Mouse (Mus musculus) hindlimb bud, embryonic 11.5 days (tissue): ENCODE results near the gene Slc27a3.
"Not testable (repeated sequence)": the region's sequence is repeated elsewhere in the genome, so short reads cannot be mapped to it uniquely, and the experiment has no call there.

Source experiments
- DNase-seq: peaks from one replicate; pipeline ENCODE4 v3.0.0-alpha.2; 2012; ENCODE audit warnings: low read depth, low spot score; ENCODE audit errors: extremely low spot score

The Slc27a3 gene

DNA sequence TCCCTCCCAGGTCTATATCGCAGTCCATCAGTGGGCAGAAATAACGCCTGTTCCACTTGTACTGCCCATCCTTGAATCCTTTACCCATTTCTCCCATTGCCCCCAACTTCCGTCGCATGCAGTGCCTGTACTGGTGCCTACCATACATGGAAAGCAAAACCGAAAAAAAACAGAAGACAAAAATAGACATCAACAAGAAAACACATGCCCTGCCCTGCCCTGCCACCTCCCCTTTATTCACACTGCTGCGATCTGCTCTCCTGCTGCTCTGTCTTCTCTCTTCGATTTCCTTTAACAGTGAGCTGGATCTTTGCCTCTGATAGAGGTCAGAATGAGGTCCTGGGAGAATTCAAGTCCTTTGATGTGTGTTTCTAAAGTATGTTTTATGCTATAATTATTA, 31.8 kb downstream of the Slc27a3 start:
- DNase-seq = no peak

DNA sequence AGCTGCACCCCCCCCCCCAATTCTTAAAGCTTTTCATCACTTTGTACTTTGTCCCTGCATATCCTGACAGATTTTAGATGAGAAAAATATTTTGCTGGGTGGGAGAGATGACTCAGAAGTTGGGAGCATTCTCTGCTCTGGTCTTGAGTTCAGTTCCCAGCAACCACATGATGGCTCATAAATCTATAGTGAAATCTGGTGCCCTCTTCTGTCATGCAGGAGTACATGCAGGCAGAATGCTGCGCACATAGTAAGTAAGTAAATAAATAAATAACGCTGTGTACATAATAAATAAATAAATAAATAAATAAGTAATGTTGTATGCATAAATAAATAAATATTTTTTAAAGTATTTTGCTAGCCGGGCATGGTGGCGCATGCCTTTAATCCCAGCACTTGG, 41.9 kb downstream of the Slc27a3 start:
- DNase-seq = no peak

GRCm38 (mm10) chr3:90342853-90343252, 46.9 kb downstream of the Slc27a3 start:
- not testable (repeated sequence) for DNase-seq

- DNase-seq = no peak
Observed at GRCm38 (mm10) chr3:90340177-90340576, 49.6 kb downstream of the Slc27a3 start.

- no peak for DNase-seq
Observed at GRCm38 (mm10) chr3:90338190-90338589, 51.5 kb downstream of the Slc27a3 start.

DNA sequence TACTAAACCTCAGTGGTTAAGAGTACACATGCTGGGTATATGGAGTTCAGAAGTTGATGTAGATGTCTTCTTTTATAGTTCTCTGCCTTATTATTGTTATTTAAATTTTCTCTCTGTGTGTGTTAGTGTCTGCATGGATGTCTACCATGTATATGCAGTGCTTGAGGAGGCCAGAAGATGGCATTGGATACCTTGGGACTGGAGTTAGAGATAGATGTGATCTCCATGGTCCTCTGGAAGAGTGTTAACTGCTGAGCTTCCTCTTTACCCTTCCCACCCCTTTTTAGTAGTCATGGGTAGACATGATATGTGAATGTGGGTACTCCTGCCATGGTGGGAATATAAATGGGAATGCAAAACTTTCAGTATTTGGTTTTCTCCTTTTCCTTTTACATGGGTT, 54.2 kb downstream of the Slc27a3 start:
- no peak for DNase-seq
